Mouse (Mus musculus): Measurements from ENCODE around the gene Zfp52.

Zfp52 gene

GRCm38 (mm10) chr17:21535096-21536001 lies at the start of gene Zfp52:
Gene Zfp52 (plus strand): TSS chr17:21535539.
- in situ Hi-C loops (cut with MboI, MseI), result loop anchor here (5.0 to 25.0 kb wide), 4 partner anchors 61 to 2002 kb away; partner anchors contain the start of gene Zfp51

GRCm38 (mm10) chr17:21488760-21489499 lies 46.4 kb upstream of the Zfp52 start, which contains the start of gene Zfp53:
Gene Zfp53 (plus strand): TSS chr17:21488998.
- in situ Hi-C loops (cut with MboI, MseI), result no loop called here

GRCm38 (mm10) chr17:21489500-21490001 lies 45.8 kb upstream of the Zfp52 start:
- in situ Hi-C loops (cut with MboI, MseI), result no loop called here

GRCm38 (mm10) chr17:21501365-21501764 lies 34.0 kb upstream of the Zfp52 start:
- in situ Hi-C loops (cut with MboI, MseI), result loop anchor here (5.0 kb wide), 1 partner anchor 49 kb away; the partner anchor contains the start of gene Zfp51

- in situ Hi-C loops (cut with MboI, MseI), result loop anchor here (5.0 kb wide), 1 partner anchor 52 kb away; the partner anchor contains the start of gene Zfp51
Measured at GRCm38 (mm10) chr17:21504524-21504923, 30.8 kb upstream of the Zfp52 start.

- in situ Hi-C loops (cut with MboI, MseI), result no loop called here
Measured at GRCm38 (mm10) chr17:21506258-21506657, 29.1 kb upstream of the Zfp52 start.

GRCm38 (mm10) chr17:21509756-21510155 lies 25.6 kb upstream of the Zfp52 start:
- in situ Hi-C loops (cut with MboI, MseI), result no loop called here

- in situ Hi-C loops (cut with MboI, MseI), result no loop called here
Measured at GRCm38 (mm10) chr17:21515403-21516105, 19.8 kb upstream of the Zfp52 start.

GRCm38 (mm10) chr17:21516201-21517129 lies 18.9 kb upstream of the Zfp52 start:
- in situ Hi-C loops (cut with MboI, MseI), result no loop called here

GRCm38 (mm10) chr17:21517130-21517671 lies 18.1 kb upstream of the Zfp52 start:
- in situ Hi-C loops (cut with MboI, MseI), result no loop called here

- in situ Hi-C loops (cut with MboI, MseI), result loop anchor here (25.0 kb wide), 1 partner anchor 2011 kb away; no protein-coding TSS in a partner anchor
Measured at GRCm38 (mm10) chr17:21526270-21526669, 9.1 kb upstream of the Zfp52 start.

GRCm38 (mm10) chr17:21530645-21531330 lies 4.6 kb upstream of the Zfp52 start:
- in situ Hi-C loops (cut with MboI, MseI), result loop anchor here (10.0 to 25.0 kb wide), 3 partner anchors 56 to 2007 kb away; no protein-coding TSS in a partner anchor

GRCm38 (mm10) chr17:21531621-21532020 lies 3.7 kb upstream of the Zfp52 start:
- in situ Hi-C loops (cut with MboI, MseI), result loop anchor here (10.0 to 25.0 kb wide), 3 partner anchors 57 to 2006 kb away; no protein-coding TSS in a partner anchor

GRCm38 (mm10) chr17:21532101-21532951 lies 3.0 kb upstream of the Zfp52 start:
- in situ Hi-C loops (cut with MboI, MseI), result loop anchor here (10.0 to 25.0 kb wide), 3 partner anchors 58 to 2005 kb away; no protein-coding TSS in a partner anchor

- in situ Hi-C loops (cut with MboI, MseI), result loop anchor here (10.0 to 25.0 kb wide), 3 partner anchors 59 to 2003 kb away; no protein-coding TSS in a partner anchor
Measured at GRCm38 (mm10) chr17:21533961-21534360, 1.4 kb upstream of the Zfp52 start.

- in situ Hi-C loops (cut with MboI, MseI), result loop anchor here (5.0 to 25.0 kb wide), 4 partner anchors 60 to 2003 kb away; partner anchors contain the start of gene Zfp51
Measured at GRCm38 (mm10) chr17:21534460-21535095, 761 bp upstream of the Zfp52 start.

GRCm38 (mm10) chr17:21536096-21536495 lies 757 bp downstream of the Zfp52 start:
- in situ Hi-C loops (cut with MboI, MseI), result loop anchor here (5.0 to 25.0 kb wide), 4 partner anchors 61 to 2001 kb away; partner anchors contain the start of gene Zfp51
